Mouse (Mus musculus) olfactory bulb, adult 2 months (tissue): ENCODE results near the gene Acox3. TPM values are rescaled to one million over a fixed set of nuclear protein-coding genes. Genes with fewer than 3 reads are reported as not detected.

Experiments
- H3K27ac ChIP-seq: fragments of 200-500 bp; 2 replicates; pipeline ENCODE4 v1.5.1; 2012; ENCODE audit warnings: low read depth, low read length; ENCODE audit not compliant: insufficient read depth
- H3K4me1 ChIP-seq: fragments of 200-500 bp; 2 replicates; pipeline ENCODE4 v1.6.1; 2012; ENCODE audit warnings: low read length; ENCODE audit not compliant: control insufficient read depth, insufficient read depth
- H3K4me3 ChIP-seq: fragments of 200-500 bp; 2 replicates; pipeline ENCODE4 v1.5.1; 2012; ENCODE audit warnings: mild to moderate bottlenecking, low read depth, low read length, moderate library complexity; ENCODE audit not compliant: insufficient read depth
- CTCF ChIP-seq: fragments of 200-500 bp; IDR thresholded peaks from 2 replicates; pipeline ENCODE4 v1.5.1; 2012; ENCODE audit warnings: low read depth, mild to moderate bottlenecking, low read length, moderate library complexity; ENCODE audit not compliant: insufficient read depth
- POLR2A ChIP-seq: fragments of 200-500 bp; IDR thresholded peaks from 2 replicates; pipeline ENCODE4 v1.6.1; 2012; ENCODE audit warnings: mild to moderate bottlenecking, low read depth, low read length, moderate library complexity; ENCODE audit not compliant: insufficient read depth
- WGBS: fragments of 180-500 bp; shearing (Covaris S2); methylation state at CpG from one replicate; pipeline ENCODE4 v1.1.7; 2018; 5-methylcytosine and 5-hydroxymethylcytosine counted together
- polyA plus RNA-seq: library from polyadenylated mRNA; stranded (reverse); fragments of >200 nt; gene quantifications from 2 replicates; pipeline ENCODE4 v1.2.4, GENCODE M21; 2012; ENCODE audit warnings: low replicate concordance; ENCODE audit not compliant: missing spikeins, insufficient read depth, insufficient read length

Gene Acox3
- polyA plus RNA-seq, 1 experiment = not detected

GRCm38 (mm10) chr5:35606800-35607199 lies 24.0 kb downstream of the Acox3 start:
- 95% methylated on average over 7 of the region's 7 CpGs for WGBS
- TF ChIP-seq POLR2A = no peak
- no peak for TF ChIP-seq CTCF
- no peak overlapping the region for H3K4me3 ChIP-seq
- no peak overlapping the region for H3K27ac ChIP-seq
- H3K4me1 ChIP-seq = peaks cover 7% of the 10 kb centered on the region

GRCm38 (mm10) chr5:35607784-35608183 lies 24.9 kb downstream of the Acox3 start:
- WGBS = 61% methylated on average over 7 of the region's 7 CpGs
- no peak overlapping the region for H3K4me3 ChIP-seq
- no peak overlapping the region for H3K27ac ChIP-seq
- H3K4me1 ChIP-seq = peaks cover 7% of the 10 kb centered on the region
- TF ChIP-seq CTCF (no peak), POLR2A (no peak)

- WGBS = 84% methylated on average over 5 of the region's 5 CpGs
- no peak overlapping the region for H3K4me3 ChIP-seq
- TF ChIP-seq POLR2A (no peak), CTCF (no peak)
- H3K27ac ChIP-seq = no peak overlapping the region
- H3K4me1 ChIP-seq = peaks cover 7% of the 10 kb centered on the region
These were observed 25.7 kb downstream of the Acox3 start for GRCm38 (mm10) chr5:35608559-35608958.

- 37% methylated on average over 12 of the region's 12 CpGs for WGBS
- peaks cover 7% of the 10 kb centered on the region for H3K4me1 ChIP-seq
- no peak overlapping the region for H3K4me3 ChIP-seq
- TF ChIP-seq CTCF (no peak), POLR2A (no peak)
- H3K27ac ChIP-seq = no peak overlapping the region
These were observed 26.5 kb downstream of the Acox3 start for GRCm38 (mm10) chr5:35609381-35609780.

GRCm38 (mm10) chr5:35609971-35610370 lies 27.1 kb downstream of the Acox3 start:
- no peak overlapping the region for H3K4me3 ChIP-seq
- H3K27ac ChIP-seq = no peak overlapping the region
- TF ChIP-seq POLR2A (no peak), CTCF (no peak)
- H3K4me1 ChIP-seq = peaks cover 7% of the 10 kb centered on the region
- 85% methylated on average over 2 of the region's 2 CpGs for whole genome bisulfite sequencing

GRCm38 (mm10) chr5:35610381-35610780 lies 27.5 kb downstream of the Acox3 start:
- Histone ChIP-seq H3K27ac (no peak overlapping the region), H3K4me3 (no peak overlapping the region), H3K4me1 (peaks cover 7% of the 10 kb centered on the region)
- TF ChIP-seq POLR2A (no peak), CTCF (no peak)
- WGBS = 97% methylated on average over 7 of the region's 7 CpGs

GRCm38 (mm10) chr5:35611170-35611569 lies 28.3 kb downstream of the Acox3 start:
- Histone ChIP-seq H3K4me3 (no peak overlapping the region), H3K4me1 (peaks cover 7% of the 10 kb centered on the region), H3K27ac (no peak overlapping the region)
- WGBS = 83% methylated on average over 9 of the region's 9 CpGs
- TF ChIP-seq POLR2A (no peak), CTCF (no peak)

- Histone ChIP-seq H3K4me1 (peaks cover 9% of the 10 kb centered on the region), H3K4me3 (no peak overlapping the region), H3K27ac (no peak overlapping the region)
- WGBS = 82% methylated on average over 11 of the region's 11 CpGs
- TF ChIP-seq POLR2A (no peak), CTCF (no peak)
These were observed 29.1 kb downstream of the Acox3 start for GRCm38 (mm10) chr5:35611900-35612299.

- no peak for TF ChIP-seq CTCF
- 90% methylated on average over 8 of the region's 8 CpGs for WGBS
- H3K4me1 ChIP-seq = peaks cover 14% of the 10 kb centered on the region
- no peak overlapping the region for H3K27ac ChIP-seq
- H3K4me3 ChIP-seq = no peak overlapping the region
These were observed 29.9 kb downstream of the Acox3 start for GRCm38 (mm10) chr5:35612722-35613121.

GRCm38 (mm10) chr5:35616943-35617342 lies 34.1 kb downstream of the Acox3 start:
- Histone ChIP-seq H3K4me3 (no peak overlapping the region), H3K27ac (0 out of 2 replicates have a peak overlapping the region, but pooled peaks have one; percentile 5), H3K4me1 (peaks cover 15% of the 10 kb centered on the region)
- WGBS = 25% methylated on average over 5 of the region's 5 CpGs
- TF ChIP-seq CTCF (no peak), POLR2A (no peak)
